Mouse (Mus musculus) retina, adult 2 months (tissue): Measurements from ENCODE around the gene Mybl2.

Source experiments
- DNase-seq: peaks from one replicate; pipeline ENCODE4 v3.0.0-alpha.2; 2012; ENCODE audit warnings: low read depth, low spot score

The Mybl2 gene

GRCm38 (mm10) chr2:163071590-163071989, 17.1 kb downstream of the Mybl2 start:
- no peak for DNase-seq

GRCm38 (mm10) chr2:163073023-163073757, 18.7 kb downstream of the Mybl2 start:
- no peak for DNase-seq

- no peak for DNase-seq
Observed at GRCm38 (mm10) chr2:163074006-163074405, 19.5 kb downstream of the Mybl2 start.

GRCm38 (mm10) chr2:163074808-163075207, 20.3 kb downstream of the Mybl2 start:
- no peak for DNase-seq

DNA sequence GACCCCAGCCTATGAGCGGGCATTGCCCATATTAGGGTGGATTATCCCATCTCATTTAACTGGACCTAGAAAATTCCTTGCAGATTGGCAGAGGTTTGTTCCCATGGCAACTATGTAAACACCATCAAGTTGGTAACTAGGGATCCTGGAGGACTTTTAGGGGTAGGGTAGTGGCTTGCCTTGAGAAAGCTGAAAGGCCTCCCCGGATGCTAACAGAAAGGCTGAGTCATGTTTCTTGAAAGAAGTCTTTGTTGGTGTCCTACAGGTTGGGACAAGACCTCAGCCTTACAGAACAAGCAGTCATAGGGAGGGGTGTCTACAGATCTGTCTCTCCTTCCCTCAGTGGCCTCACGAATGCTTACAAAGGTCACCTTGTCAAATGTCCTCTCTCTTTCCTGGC, 20.7 kb downstream of the Mybl2 start:
- no peak for DNase-seq

DNA sequence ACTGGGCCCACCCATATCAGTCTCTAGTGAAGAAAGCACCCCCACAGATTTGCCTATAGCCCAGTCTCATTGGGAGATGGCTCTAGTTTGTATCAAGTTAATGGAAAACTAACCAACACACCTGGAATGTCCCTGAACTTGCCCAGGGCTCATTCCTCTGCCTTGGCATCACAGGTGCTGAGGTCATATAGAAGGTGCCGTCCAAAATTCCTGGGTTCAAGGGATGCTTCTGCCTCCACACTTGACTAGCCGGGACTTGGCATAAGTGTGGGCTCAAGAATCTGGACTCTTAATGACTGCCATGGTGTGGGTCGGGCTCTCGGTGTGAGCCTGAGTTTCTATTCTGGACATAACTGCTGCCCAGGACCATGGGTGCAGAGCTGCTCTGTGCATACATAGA, 24.6 kb downstream of the Mybl2 start:
- no peak for DNase-seq

DNA sequence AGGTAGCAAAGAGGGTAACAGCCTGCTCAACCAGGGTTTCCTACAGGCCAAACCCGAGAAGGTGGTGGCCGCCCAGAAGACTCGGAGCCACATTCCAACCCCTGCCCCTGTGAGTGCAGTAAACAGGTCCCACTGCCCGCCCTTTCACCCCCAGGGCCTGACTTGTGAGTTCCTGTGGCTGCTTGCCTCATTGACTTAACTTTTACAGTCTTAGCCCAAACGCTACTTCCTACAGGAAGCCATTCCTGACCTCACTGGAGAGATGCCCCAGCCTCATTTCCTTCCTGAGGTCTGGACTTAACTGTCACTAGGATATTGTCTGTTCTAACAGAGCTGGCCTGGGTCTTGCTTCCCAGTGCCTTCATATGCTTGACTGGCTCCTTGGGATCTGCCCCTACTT, 28.1 kb downstream of the Mybl2 start:
- DNase-seq, result no peak

GRCm38 (mm10) chr2:163084519-163084918, 30.0 kb downstream of the Mybl2 start:
- DNase-seq, result no peak

DNA sequence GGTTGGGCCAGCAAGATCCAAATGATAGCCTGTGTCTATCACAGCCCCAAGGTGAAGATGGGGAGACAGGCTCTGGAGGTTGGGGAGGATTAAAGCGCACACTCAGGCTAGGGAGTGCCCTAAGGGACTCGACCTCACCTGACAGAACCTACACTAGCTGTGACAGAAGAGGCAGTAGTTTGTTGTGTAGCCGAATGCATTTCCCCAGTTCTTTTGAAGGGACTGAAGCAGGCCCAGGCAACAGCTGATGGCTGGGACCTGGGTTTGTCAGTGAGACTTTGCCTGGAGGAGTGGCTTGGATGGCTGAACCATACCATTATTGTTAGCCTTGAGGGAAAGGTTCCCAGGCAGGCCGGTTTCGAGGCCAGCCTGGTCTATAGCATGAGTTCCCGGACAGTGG, 30.6 kb downstream of the Mybl2 start:
- no peak for DNase-seq

- no peak for DNase-seq
Observed at GRCm38 (mm10) chr2:163086561-163086960, 32.1 kb downstream of the Mybl2 start.

DNA sequence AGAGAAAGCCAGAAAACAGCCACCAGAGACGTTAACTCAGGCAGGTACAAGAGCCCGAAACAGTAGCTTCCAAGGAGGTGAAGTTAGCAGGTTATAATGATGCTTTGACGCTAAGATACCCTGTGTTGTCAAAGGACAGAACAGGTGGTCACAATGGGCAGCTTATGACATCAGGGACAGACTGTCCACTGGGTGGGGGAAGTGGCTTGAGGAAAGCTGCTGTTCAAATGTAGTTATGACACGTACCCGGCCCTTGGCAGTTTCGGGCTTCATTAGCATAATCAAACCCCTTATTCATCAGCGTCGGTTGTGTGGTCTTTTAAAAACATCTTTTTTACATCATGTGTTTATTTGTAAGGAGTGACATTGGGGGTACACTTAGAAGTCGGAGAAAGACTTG, 33.2 kb downstream of the Mybl2 start, which contains the start of gene Gtsf1l:
Gene Gtsf1l, minus strand, starts transcription at position 128 of the 400 bp plus-strand sequence.
- DNase-seq, result no peak

- no peak for DNase-seq
Observed at GRCm38 (mm10) chr2:163089475-163090123, 35.1 kb downstream of the Mybl2 start.

DNA sequence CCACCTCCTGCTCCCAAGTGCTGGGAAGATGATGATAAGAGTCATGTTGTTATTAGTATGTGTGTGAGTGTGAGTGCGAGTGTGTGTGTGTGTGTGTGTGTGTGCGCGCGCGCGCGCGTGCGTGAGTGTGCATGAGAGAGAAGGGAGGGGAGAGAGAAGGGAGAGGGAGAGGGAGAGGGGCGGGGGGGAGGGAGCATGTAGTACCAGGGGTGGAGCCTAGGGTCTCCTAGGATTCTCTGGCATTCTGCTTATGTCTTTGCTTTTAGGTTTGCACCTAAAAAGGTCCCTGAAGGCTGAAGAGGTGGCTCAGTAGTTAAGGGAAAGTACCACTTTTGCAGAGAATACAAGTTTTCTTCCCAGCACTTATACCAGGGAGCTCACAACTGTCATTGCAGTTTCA, 40.4 kb downstream of the Mybl2 start:
- no peak for DNase-seq

DNA sequence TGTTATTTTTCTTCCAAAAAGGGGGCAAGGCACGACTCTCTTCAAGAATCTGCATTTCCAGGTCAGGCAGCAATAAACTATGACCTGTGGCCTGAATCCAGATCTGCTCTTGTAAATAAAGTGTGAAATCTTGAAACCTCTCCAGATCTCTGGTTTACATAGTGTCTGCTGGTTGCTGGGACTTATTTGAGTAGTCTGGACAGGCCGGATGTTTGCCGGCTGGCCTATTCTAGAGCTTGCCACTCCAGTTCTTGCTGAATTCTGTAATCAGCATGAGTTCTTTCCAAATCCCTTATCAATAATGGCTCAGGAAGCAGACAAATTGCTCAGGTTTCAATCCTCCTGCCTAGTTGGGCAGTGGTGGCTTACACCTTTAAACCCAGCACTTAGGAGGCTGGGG, 41.3 kb downstream of the Mybl2 start:
- no peak for DNase-seq

- DNase-seq, result no peak
Observed at GRCm38 (mm10) chr2:163099919-163100318, 45.4 kb downstream of the Mybl2 start.

GRCm38 (mm10) chr2:163100551-163100950, 46.1 kb downstream of the Mybl2 start:
- DNase-seq, result no peak

- no peak for DNase-seq
Observed at GRCm38 (mm10) chr2:163101646-163102203, 47.2 kb downstream of the Mybl2 start.

GRCm38 (mm10) chr2:163102216-163102615, 47.7 kb downstream of the Mybl2 start:
- no peak for DNase-seq

DNA sequence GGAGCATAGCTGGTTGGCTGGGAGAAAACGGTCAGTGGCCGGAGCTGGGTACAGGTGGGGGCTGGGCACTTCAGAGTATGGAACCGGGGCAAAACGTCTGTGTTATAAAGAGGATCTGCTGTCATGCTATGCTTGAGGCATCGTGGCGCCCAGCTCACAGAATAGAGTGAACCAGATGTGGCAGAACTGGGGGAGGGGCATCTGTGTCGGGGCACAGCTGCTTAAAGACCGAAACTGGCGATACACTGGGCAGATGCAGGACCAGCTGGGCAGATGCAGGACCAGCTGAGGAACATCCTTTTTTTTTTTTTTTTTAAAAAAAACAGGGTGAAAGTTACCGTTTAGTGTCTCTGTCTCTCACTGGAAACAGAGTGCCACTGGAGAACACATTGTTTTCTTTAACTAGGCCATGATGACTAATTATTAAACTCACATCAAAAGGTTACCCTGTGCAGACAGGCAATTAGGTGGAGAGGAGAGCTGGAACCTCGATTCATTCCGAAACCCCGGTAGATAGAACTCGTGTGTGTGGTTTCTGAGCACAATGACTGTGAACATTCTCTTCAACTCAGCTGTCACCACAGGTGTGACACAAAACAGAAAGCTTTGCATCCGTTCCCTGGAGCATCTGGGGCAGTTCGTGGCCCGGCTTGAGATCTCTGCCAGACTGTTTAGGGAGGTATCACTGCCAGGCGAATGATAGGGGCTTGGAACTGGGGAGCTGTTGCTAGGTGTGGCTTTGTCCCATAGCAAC, 48.6 kb downstream of the Mybl2 start:
- DNase-seq, result no peak

GRCm38 (mm10) chr2:163104086-163104770, 49.7 kb downstream of the Mybl2 start:
- no peak for DNase-seq

DNA sequence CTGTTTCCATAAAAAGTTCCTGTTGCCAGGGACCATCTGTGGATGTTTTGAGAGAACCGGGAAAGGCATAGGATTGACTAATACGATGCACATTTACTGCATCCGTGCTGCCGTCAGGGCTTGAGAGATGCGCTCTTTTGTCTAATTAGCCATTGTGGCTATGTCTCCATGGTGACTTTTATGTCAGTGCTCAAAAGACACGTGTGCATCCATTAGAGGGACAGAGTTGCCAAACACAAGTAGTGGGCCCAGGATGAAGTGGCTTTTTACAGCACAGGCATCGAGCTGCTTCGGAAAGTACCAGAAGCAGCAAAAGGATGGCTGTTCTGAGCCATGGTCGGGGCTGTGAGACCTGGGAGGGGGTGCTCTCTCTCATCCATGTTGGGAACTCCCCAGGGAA, 53.9 kb downstream of the Mybl2 start:
- DNase-seq, result no peak

- no peak for DNase-seq
Observed at GRCm38 (mm10) chr2:163110706-163111105, 56.2 kb downstream of the Mybl2 start.
